Mouse (Mus musculus) liver, embryonic 12.5 days (tissue): ENCODE results near the gene Prkar1a. TPM values are rescaled to one million over a fixed set of nuclear protein-coding genes. Genes with fewer than 3 reads are reported as not detected.
A peak's percentile ranks its signal among the peaks of the same experiment; 100 is the strongest.
"Not testable (repeated sequence)": the region's sequence is repeated elsewhere in the genome, so short reads cannot be mapped to it uniquely, and the experiment has no call there.

ENCODE experiments used
- ATAC-seq: fragments of 200-750 bp; cut with Nextera tagmentation; 2 replicates; pipeline ENCODE4 v1.8.0; 2017; ENCODE audit warnings: moderate number of reproducible peaks, mild to moderate bottlenecking, moderate library complexity
- H3K27ac ChIP-seq: fragments of 300-500 bp; sonication (generic); 2 replicates; pipeline ENCODE4 v1.5.1; 2016; ENCODE audit warnings: mild to moderate bottlenecking
- H3K27me3 ChIP-seq: fragments of 300-500 bp; sonication (generic); replicated peaks from 2 replicates; pipeline ENCODE4 v1.6.1; 2016; ENCODE audit warnings: mild to moderate bottlenecking, moderate library complexity
- H3K36me3 ChIP-seq: fragments of 300-500 bp; sonication (generic); 2 replicates; pipeline ENCODE4 v1.6.1; 2016; ENCODE audit warnings: mild to moderate bottlenecking, moderate library complexity
- H3K4me1 ChIP-seq: fragments of 300-500 bp; sonication (generic); 2 replicates; pipeline ENCODE4 v1.6.1; 2016
- H3K4me2 ChIP-seq: fragments of 300-500 bp; sonication (generic); 2 replicates; pipeline ENCODE4 v1.6.1; 2016; ENCODE audit warnings: mild to moderate bottlenecking, moderate library complexity
- H3K4me3 ChIP-seq: fragments of 300-500 bp; sonication (generic); 2 replicates; pipeline ENCODE4 v1.5.1; 2016; ENCODE audit warnings: mild to moderate bottlenecking, moderate library complexity
- H3K9ac ChIP-seq: fragments of 300-500 bp; sonication (generic); 2 replicates; pipeline ENCODE4 v1.6.1; 2016; ENCODE audit warnings: mild to moderate bottlenecking, moderate library complexity
- H3K9me3 ChIP-seq: fragments of 300-500 bp; sonication (generic); replicated peaks from 2 replicates; pipeline ENCODE4 v1.6.1; 2016; ENCODE audit warnings: mild to moderate bottlenecking, moderate library complexity
- WGBS: fragments of 180-500 bp; shearing (Covaris S2); methylation state at CpG from one replicate; pipeline ENCODE4 v1.1.7; 2016; ENCODE audit not compliant: insufficient replicate concordance; 5-methylcytosine and 5-hydroxymethylcytosine counted together
- polyA plus RNA-seq: library from polyadenylated mRNA; unstranded; fragments of >200 nt; fragmentation: Nextera tagmentation; extraction: Ambion mirVana; gene quantifications from 2 replicates; pipeline ENCODE4 v1.2.1, GENCODE M21; 2016

Prkar1a gene
- polyA plus RNA-seq, 1 experiment from 2014 or later, result 165 TPM

DNA sequence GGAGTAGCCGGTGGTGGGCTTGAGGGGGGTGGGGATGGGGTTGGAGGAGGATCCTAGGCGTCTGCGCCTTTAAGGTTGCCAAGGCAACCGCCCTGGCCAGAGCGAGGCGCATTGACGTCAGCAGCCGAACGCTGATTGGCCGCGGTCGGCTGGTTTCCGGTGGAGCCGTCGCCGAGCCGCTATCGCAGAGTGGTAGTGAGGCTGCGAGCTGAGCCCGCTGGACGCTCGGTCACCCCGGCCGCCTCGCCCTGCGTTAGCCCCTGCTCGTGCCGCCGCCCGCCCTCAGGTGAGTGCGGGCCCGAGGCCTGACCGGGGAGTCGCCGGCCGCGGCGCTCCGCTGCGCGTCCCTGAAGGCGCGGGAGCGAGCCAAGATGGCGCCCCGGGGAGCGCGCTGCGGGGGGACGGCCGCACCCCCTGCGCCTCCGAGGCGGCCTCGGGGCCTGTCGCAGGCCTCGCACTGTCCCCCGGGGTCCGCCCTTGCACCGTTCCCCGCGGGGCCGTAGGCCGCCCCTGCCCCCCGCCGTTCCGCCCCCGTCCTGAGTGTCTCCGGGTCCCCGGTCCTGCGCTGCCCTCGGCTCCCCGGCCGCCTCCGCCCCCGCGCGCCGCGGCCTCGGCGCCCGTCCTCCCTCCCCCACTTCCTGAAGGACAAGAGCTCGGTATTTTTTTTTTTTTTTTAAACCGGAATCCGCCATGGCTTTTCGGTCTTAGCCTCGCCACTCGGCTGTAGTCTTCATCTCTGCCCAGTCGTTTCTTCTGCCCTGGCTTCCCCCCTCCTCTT is 1.8 kb downstream of the Prkar1a start:
- peak overlapping the region; percentile 94 for H3K4me2 ChIP-seq
- H3K9ac ChIP-seq, result peak overlapping the region; percentile 97
- H3K9me3 ChIP-seq, result no peaks in the 10 kb centered on the region
- peak overlapping the region; percentile 93 for H3K27ac ChIP-seq
- H3K4me3 ChIP-seq, result peak overlapping the region; percentile 92
- H3K36me3 ChIP-seq, result peaks cover 29% of the 10 kb centered on the region
- peak; percentile 95 for ATAC-seq
- under 1% methylated on average over 79 of the region's 90 CpGs for whole genome bisulfite sequencing
- H3K4me1 ChIP-seq, result peaks cover 68% of the 10 kb centered on the region
- H3K27me3 ChIP-seq, result peaks cover 16% of the 10 kb centered on the region

DNA sequence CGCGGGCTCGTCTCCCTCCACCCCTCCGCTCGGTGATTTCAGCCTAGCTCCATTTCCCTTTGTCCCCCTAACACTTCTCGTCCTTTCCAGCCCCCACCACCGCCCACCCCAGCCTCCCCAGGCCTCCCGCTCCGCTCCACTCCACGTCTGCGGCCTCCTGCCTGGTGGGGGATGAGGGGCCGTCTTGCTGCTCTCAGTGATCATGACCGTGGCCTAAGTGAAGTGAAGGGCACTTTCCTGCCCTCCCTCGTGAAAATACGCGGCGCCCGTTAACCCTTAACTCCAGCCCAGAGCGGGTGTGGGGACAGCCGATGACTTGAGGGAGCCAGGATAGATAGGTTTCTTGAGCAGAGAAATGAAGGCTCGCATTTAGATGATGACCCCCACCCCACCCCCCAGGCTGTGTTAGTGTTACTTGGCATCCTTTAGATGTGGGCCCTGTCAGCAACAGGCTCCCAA is 2.4 kb downstream of the Prkar1a start:
- H3K4me3 ChIP-seq, result peak overlapping the region; percentile 92
- peak overlapping the region; percentile 93 for H3K27ac ChIP-seq
- no peak for ATAC-seq
- peaks cover 35% of the 10 kb centered on the region for H3K36me3 ChIP-seq
- peak overlapping the region; percentile 97 for H3K9ac ChIP-seq
- peak overlapping the region; percentile 94 for H3K4me2 ChIP-seq
- no peaks in the 10 kb centered on the region for H3K9me3 ChIP-seq
- H3K4me1 ChIP-seq, result peaks cover 74% of the 10 kb centered on the region
- WGBS, result under 1% methylated on average over 21 of the region's 21 CpGs
- peaks cover 16% of the 10 kb centered on the region for H3K27me3 ChIP-seq

DNA sequence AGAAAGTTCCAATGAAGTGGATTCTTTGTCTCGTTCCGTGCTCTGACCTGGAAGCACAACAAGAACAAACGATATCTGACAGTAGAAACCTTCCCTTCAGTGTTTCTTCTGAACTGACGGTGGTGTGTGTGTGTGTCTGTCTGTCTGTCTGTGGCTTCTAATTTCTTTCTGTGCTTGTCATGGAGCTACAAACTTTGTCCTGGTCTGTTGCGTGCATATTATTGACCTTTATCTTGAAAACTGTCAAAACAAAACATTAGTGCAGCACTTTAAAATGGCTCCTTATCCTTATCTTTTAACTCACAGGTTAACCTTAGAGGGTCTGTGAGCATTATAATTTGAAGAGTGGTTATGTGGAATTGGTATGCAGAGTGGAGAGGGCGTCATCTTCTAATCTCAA is 3.3 kb downstream of the Prkar1a start:
- Histone ChIP-seq H3K9me3 (no peaks in the 10 kb centered on the region), H3K4me3 (peak overlapping the region; percentile 92), H3K36me3 (peaks cover 44% of the 10 kb centered on the region), H3K9ac (peak overlapping the region; percentile 97), H3K4me1 (peaks cover 81% of the 10 kb centered on the region), H3K27ac (peak overlapping the region; percentile 93; the same call in 1 of the 2 replicates), H3K4me2 (peak overlapping the region; percentile 94), H3K27me3 (peaks cover 16% of the 10 kb centered on the region)
- no peak for ATAC-seq
- 27% methylated on average over 6 of the region's 6 CpGs for whole genome bisulfite sequencing

DNA sequence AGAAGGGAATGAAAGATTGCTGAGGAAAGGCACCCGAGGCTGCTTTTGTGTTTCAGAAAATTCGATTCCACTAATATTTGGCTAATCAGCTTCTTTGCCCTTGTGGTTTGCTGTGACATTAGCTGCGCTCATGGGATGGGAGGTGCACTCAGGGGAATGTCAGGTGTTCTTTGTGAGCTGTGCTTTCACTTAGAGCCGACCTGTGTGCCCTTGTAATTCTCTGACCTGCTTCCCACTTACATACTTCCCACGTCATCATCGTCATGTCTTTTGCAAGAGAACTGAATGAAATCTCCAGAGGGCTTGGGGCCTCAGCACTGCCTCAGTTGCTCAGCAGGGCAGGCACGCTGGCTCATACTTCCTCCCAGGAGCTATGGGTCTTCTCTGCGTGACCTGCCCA is 4.0 kb downstream of the Prkar1a start:
- H3K27ac ChIP-seq, result no peak overlapping the region
- peaks cover 81% of the 10 kb centered on the region for H3K4me1 ChIP-seq
- ATAC-seq, result no peak
- peaks cover 51% of the 10 kb centered on the region for H3K36me3 ChIP-seq
- peaks cover 12% of the 10 kb centered on the region for H3K27me3 ChIP-seq
- WGBS, result 78% methylated on average over 8 of the region's 8 CpGs
- H3K4me3 ChIP-seq, result no peak overlapping the region
- no peak overlapping the region for H3K9ac ChIP-seq
- no peaks in the 10 kb centered on the region for H3K9me3 ChIP-seq
- H3K4me2 ChIP-seq, result peak overlapping the region; percentile 94

DNA sequence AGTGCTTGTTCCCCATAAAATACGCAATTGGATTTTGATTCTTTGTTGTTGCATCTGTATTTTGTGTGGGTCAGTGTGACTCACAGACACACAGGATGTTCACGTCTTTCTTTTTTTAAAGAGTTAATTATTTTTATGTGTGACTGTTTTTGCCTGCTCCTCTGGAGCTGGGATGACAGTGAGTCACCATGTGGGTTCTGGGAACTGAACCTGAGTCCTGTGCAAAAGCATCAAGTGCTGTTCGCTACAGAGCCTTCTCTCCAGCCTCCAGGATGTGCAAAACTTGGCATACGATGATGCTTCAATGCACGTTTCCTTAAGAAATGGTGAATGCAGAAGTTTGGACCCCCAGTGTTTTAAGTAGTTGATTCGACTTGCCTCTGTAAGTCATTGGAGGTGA is 5.4 kb downstream of the Prkar1a start:
- Histone ChIP-seq H3K36me3 (peaks cover 63% of the 10 kb centered on the region), H3K27me3 (no peaks in the 10 kb centered on the region; the same call in 1 of the 2 replicates), H3K4me3 (no peak overlapping the region), H3K9ac (no peak overlapping the region), H3K4me1 (peaks cover 68% of the 10 kb centered on the region), H3K4me2 (no peak overlapping the region), H3K27ac (no peak overlapping the region), H3K9me3 (no peaks in the 10 kb centered on the region)
- no peak for ATAC-seq
- WGBS, result 83% methylated on average over 6 of the region's 6 CpGs

DNA sequence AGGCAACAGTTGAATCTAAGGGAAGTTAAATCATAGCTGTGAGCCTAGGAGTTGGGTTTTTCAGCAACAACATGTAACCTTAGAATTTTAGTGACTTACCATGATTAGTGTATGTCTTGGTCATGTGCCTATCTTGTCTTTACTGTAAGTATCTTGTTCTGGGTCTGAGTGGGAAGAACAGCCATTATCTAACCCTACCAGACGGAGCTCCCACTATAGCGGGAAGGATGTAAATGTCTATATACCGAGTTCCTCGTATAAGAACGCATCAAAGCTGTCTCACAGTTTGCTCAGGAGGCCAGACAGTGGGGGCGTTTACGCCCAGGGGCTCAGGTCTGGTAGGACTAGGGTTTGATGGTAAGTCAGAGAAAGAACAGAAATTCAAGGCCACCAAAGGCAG is 7.0 kb downstream of the Prkar1a start:
- 23% methylated on average over 7 of the region's 7 CpGs for WGBS
- H3K9me3 ChIP-seq, result no peaks in the 10 kb centered on the region
- H3K36me3 ChIP-seq, result peaks cover 79% of the 10 kb centered on the region
- peaks cover 57% of the 10 kb centered on the region for H3K4me1 ChIP-seq
- no peak overlapping the region for H3K4me3 ChIP-seq
- peak overlapping the region; percentile 39 for H3K27ac ChIP-seq
- no peaks in the 10 kb centered on the region for H3K27me3 ChIP-seq
- peak overlapping the region; percentile 34 for H3K4me2 ChIP-seq
- no peak overlapping the region for H3K9ac ChIP-seq
- peak; percentile 83 for ATAC-seq

DNA sequence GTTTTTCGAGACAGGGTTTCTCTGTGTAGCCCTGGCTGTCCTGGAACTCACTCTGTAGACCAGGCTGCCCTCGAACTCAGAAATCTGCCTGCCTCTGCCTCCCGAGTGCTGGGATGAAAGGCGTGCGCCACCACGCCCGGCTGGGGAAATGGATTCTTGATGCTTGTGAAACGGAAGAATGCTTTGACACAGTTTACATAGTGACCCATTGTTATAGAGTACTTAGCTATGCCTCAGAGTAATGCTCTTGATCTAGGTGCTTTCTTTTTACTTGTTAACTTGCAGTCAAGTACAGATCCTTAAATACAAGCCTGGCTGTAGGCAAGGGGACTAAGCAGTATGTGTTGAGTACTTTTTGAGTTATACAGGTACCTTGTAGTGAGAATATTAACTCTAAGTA is 11.3 kb downstream of the Prkar1a start:
- H3K9ac ChIP-seq, H3K27me3 ChIP-seq, H3K27ac ChIP-seq, H3K4me3 ChIP-seq, H3K4me2 ChIP-seq, ATAC-seq, H3K9me3 ChIP-seq: not testable (repeated sequence)
- WGBS, result 86% methylated on average over 8 of the region's 8 CpGs
- peaks cover 18% of the 10 kb centered on the region for H3K4me1 ChIP-seq
- peaks cover 96% of the 10 kb centered on the region for H3K36me3 ChIP-seq

DNA sequence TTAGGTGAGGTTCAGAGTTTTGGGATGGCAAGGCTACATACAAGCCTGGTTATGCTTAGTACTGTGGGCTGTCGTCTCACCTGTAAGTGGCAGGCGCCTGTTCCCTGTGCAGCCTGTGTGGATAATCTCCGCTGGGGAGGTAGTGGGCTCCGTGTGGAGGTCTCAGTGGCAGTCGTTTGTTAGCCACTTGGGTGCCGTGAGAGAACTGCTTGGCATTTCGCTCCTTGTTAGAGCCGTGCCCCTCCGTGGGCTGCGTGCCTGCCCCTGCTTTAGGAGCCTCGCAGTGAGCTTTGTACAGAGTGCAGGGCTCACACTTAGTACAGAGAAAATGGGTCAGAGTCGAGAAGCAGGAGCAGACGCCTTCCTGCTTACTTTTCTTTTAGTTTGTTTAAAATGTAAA is 15.1 kb downstream of the Prkar1a start:
- Histone ChIP-seq H3K27me3 (no peaks in the 10 kb centered on the region), H3K27ac (no peak overlapping the region), H3K9ac (no peak overlapping the region), H3K9me3 (no peaks in the 10 kb centered on the region), H3K4me1 (no peaks in the 10 kb centered on the region), H3K4me3 (no peak overlapping the region), H3K36me3 (peaks cover 96% of the 10 kb centered on the region), H3K4me2 (no peak overlapping the region)
- 84% methylated on average over 13 of the region's 13 CpGs for WGBS
- ATAC-seq, result no peak

DNA sequence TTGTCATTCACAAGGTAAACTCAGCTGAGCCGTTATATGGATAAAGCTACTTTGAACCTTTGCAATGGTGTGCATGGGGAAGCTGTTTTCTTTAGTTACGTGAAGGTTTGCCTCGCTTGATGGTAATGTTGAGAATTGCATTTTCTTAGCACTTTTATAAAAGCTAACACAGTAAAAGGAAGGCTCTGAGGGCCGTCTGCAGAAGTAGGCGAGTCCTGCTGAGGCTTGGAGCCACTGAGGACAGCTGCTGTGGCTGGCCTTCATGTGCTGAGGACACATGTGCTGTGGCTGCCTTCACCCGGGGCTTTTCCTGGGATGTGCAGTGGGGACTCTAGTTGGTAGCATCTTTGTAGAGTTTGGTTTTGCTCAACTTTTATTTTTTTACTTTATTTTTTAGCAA is 16.2 kb downstream of the Prkar1a start:
- no peaks in the 10 kb centered on the region for H3K4me1 ChIP-seq
- 81% methylated on average over 6 of the region's 6 CpGs for WGBS
- no peaks in the 10 kb centered on the region for H3K27me3 ChIP-seq
- H3K9me3 ChIP-seq, result no peaks in the 10 kb centered on the region
- no peak overlapping the region for H3K4me3 ChIP-seq
- peaks cover 95% of the 10 kb centered on the region for H3K36me3 ChIP-seq
- H3K27ac ChIP-seq, result no peak overlapping the region
- no peak overlapping the region for H3K4me2 ChIP-seq
- no peak overlapping the region for H3K9ac ChIP-seq
- no peak for ATAC-seq

DNA sequence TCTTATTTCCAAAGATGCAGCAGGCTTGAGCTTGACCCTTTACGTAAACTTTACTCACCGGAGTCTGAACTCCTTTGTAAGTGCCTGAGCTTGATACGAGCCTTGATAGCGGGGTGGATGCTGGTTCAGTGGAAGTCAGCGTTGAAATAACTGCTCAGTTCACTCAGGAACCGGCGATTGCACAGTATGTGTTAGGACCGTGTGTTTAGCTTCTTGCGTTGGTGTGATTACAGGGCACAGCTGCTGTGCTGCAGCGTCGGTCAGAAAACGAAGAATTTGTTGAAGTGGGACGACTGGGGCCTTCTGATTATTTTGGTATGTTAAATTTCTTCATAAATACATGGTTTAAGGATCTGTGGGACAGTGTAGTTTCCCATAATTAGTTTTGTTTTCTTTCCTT is 17.2 kb downstream of the Prkar1a start:
- no peak overlapping the region for H3K9ac ChIP-seq
- 93% methylated on average over 13 of the region's 13 CpGs for WGBS
- H3K9me3 ChIP-seq, result no peaks in the 10 kb centered on the region
- no peak overlapping the region for H3K27ac ChIP-seq
- H3K4me1 ChIP-seq, result no peaks in the 10 kb centered on the region
- H3K27me3 ChIP-seq, result no peaks in the 10 kb centered on the region
- H3K4me3 ChIP-seq, result no peak overlapping the region
- ATAC-seq, result no peak
- peaks cover 90% of the 10 kb centered on the region for H3K36me3 ChIP-seq
- H3K4me2 ChIP-seq, result no peak overlapping the region

DNA sequence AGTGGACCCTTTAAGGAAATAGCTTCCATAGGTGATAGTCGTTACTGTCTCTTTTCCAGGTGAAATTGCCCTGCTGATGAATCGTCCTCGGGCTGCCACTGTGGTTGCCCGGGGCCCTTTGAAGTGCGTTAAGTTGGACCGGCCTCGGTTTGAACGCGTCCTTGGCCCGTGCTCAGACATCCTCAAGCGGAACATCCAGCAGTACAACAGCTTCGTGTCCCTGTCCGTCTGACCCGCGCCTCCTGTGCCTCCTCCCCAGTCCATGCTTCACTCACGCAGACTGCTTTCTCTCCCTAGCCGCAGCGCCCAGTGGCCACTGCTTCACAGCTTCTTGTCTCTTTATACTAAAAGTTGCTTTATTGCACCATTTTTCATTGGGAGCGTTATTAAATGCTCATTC is 18.2 kb downstream of the Prkar1a start:
- 92% methylated on average over 19 of the region's 19 CpGs for WGBS
- no peak overlapping the region for H3K27ac ChIP-seq
- ATAC-seq, result no peak
- H3K9ac ChIP-seq, result no peak overlapping the region
- H3K27me3 ChIP-seq, result no peaks in the 10 kb centered on the region
- no peaks in the 10 kb centered on the region for H3K9me3 ChIP-seq
- no peak overlapping the region for H3K4me3 ChIP-seq
- H3K4me2 ChIP-seq, result no peak overlapping the region
- H3K4me1 ChIP-seq, result no peaks in the 10 kb centered on the region
- peaks cover 89% of the 10 kb centered on the region for H3K36me3 ChIP-seq

DNA sequence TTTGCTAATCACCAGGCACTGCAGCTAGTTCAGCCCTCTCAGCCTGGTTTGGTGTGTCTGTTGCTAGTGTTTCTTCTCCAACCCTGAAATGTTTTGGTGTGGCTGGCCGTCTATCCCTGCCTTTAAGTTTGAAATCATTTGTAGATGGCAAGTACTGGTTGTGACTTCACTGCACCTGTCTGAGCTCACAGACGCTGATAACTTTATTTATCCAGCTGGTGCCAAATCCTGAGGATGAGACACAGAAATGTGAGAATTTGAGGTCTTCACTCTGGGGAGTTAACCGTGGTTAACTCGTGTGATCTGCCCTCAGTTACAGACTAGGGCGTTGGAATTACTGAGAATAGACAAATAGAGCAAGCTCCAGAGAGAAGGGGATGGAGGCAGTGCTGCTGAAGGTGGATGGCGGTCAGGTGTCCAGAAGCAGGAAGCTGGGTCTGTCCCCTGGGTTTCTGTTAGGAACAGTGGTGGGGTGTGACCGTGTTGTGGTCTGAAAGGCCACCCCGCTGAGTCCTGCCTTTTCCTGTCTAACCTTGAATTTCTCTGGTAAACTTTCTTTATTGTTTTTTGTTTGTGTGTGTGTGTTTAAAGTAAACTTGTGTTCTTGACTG is 19.0 kb downstream of the Prkar1a start:
- no peak overlapping the region for H3K4me2 ChIP-seq
- H3K4me1 ChIP-seq, result no peaks in the 10 kb centered on the region
- no peak overlapping the region for H3K27ac ChIP-seq
- H3K4me3 ChIP-seq, result no peak overlapping the region
- H3K9me3 ChIP-seq, result no peaks in the 10 kb centered on the region
- H3K36me3 ChIP-seq, result peaks cover 80% of the 10 kb centered on the region
- H3K9ac ChIP-seq, result no peak overlapping the region
- no peak for ATAC-seq
- WGBS, result 76% methylated on average over 8 of the region's 8 CpGs
- no peaks in the 10 kb centered on the region for H3K27me3 ChIP-seq
